Comparison of ENCODE assay signal across 9 mouse cellular contexts in genomic region chr2:27421293-27422068, GRCm38 (mm10). TPM values are rescaled to one million over a fixed set of nuclear protein-coding genes. Genes with fewer than 3 reads are reported as not detected.
DNase-seq lines count a peak whose midpoint lies in the region; TF ChIP-seq lines count a peak whose summit lies in the region.
"Had no signal": no experiment of that assay in that cellular context is flagged by ENCODE, and none has a peak within 500 bp of the region (broad histone marks: within the 10 kb centered on the region; RNA-seq: fewer than 3 reads in every experiment).

No protein-coding gene starts in this region.

- peak; percentile 23 to 65; a peak in 3 of 4 replicates for TF ChIP-seq EP300 in MEL (IDR thresholded peaks at IDR 0.05; ENCODE audit: low read depth in 1 of 2, low read length in 2 of 2)

- H3K9ac ChIP-seq in MEL (ENCODE audit: control insufficient read depth, low read depth, low read length, poor library complexity, severe bottlenecking), result no peak overlapping the region

- no peaks in the 10 kb centered on the region for H3K9me3 ChIP-seq in MEL (replicated peaks; ENCODE audit: insufficient read depth, low read length)
- H3K9me3 ChIP-seq in heart, embryonic 10.5 days, result no peaks in the 10 kb centered on the region

- intact Hi-C loops in left cerebral cortex, postnatal 25 days (cut with DNase I), result no loop called here

- TF ChIP-seq RAD21 in MEL (IDR thresholded peaks at IDR 0.05; ENCODE audit: low read depth, low read length), result no peak

- H3K4me1 ChIP-seq in MEL (ENCODE audit: control insufficient read depth in 1 of 2, insufficient read depth in 2 of 2, low read length in 2 of 2), result peaks cover 5 to 27% of the 10 kb centered on the region in 2 experiments
- H3K4me1 ChIP-seq in heart, embryonic 10.5 days, result peaks cover 78% of the 10 kb centered on the region

- H3K27ac ChIP-seq in MEL (ENCODE audit: control insufficient read depth, low read depth, low read length), result no peak overlapping the region
- 0 out of 2 replicates have a peak overlapping the region, but pooled peaks have one; percentile 13 for H3K27ac ChIP-seq in heart, embryonic 10.5 days
- H3K27ac ChIP-seq: macrophage had no signal

- no peak for TF ChIP-seq POLR2A in MEL (IDR thresholded peaks at IDR 0.05; ENCODE audit: control insufficient read depth in 1 of 2, insufficient read depth in 1 of 2, low read depth in 1 of 2, low read length in 2 of 2, poor library complexity in 1 of 2)

- no peaks in the 10 kb centered on the region for H3K27me3 ChIP-seq in MEL (ENCODE audit: control insufficient read depth in 1 of 2, insufficient read depth in 2 of 2, low read length in 2 of 2)
- H3K27me3 ChIP-seq in heart, embryonic 10.5 days (ENCODE audit: insufficient read depth, poor library complexity, severe bottlenecking), result no peaks in the 10 kb centered on the region

- WGBS in heart, embryonic 10.5 days, result 83% methylated on average over 20 of the region's 20 CpGs

- no peak overlapping the region for H3K4me3 ChIP-seq in MEL (ENCODE audit: control insufficient read depth in 1 of 2, insufficient read depth in 1 of 2, low read depth in 2 of 2, low read length in 2 of 2)
- H3K4me3 ChIP-seq in heart, embryonic 10.5 days, result no peak overlapping the region

- peaks cover 12% of the 10 kb centered on the region for H3K79me2 ChIP-seq in MEL (ENCODE audit: control insufficient read depth, insufficient read depth, low read length, poor library complexity)

- peaks cover 0 to 10% of the 10 kb centered on the region in 2 experiments; a peak in 2 of 4 replicates for H3K36me3 ChIP-seq in MEL (ENCODE audit: control insufficient read depth in 1 of 2, insufficient read depth in 2 of 2, low read length in 2 of 2)
- H3K36me3 ChIP-seq in heart, embryonic 10.5 days, result 0 out of 2 replicates have a peak, but pooled peaks cover 6% of the 10 kb centered on the region

- DNase-seq in adrenal gland, postnatal 10 days, result peak; percentile 73
- no peak for DNase-seq in adrenal gland, adult 18-20 months (ENCODE audit: low spot score in 2 of 2)
- peak; percentile 52 for DNase-seq in MEL (ENCODE audit: low read depth, low spot score)
- no peak for DNase-seq in heart, embryonic 10.5 days (ENCODE audit: low spot score)
- DNase-seq in left cerebral cortex, postnatal 25 days (ENCODE audit: low spot score in 2 of 2), result peak; percentile 54 to 55
- peak; percentile 58 for DNase-seq in right cerebral cortex, postnatal 4 days
- no peak for DNase-seq in thymus, adult 18-20 months
- no peak for DNase-seq in spleen, postnatal 14 days (ENCODE audit: low spot score in 2 of 2)

- no peak for TF ChIP-seq CTCF in MEL (IDR thresholded peaks at IDR 0.05 in 2 of 3, conservative IDR thresholded peaks at IDR 0.05 in 1 of 3; ENCODE audit: control insufficient read depth in 1 of 3, insufficient read depth in 1 of 3, low read depth in 2 of 3, low read length in 3 of 3, poor library complexity in 1 of 3, severe bottlenecking in 1 of 3)

TF ChIP-seq in MEL, 35 proteins besides CTCF, POLR2A, EP300 and RAD21:
- 0 out of 2 replicates have a peak, but pooled peaks have one; percentile 36 for TF ChIP-seq ETS1 (IDR thresholded peaks at IDR 0.05; ENCODE audit: low read depth, low read length)
- TF ChIP-seq TCF12 (IDR thresholded peaks at IDR 0.05; ENCODE audit: low read depth, low read length), result 0 out of 2 replicates have a peak, but pooled peaks have one; percentile 41
- TF ChIP-seq SIN3A (IDR thresholded peaks at IDR 0.05; ENCODE audit: low read length), result peak; percentile 41; the same call in 1 of the 2 replicates
- no peak for TF ChIP-seq CHD2 (IDR thresholded peaks at IDR 0.05; ENCODE audit: low read length)
- TF ChIP-seq MYB (IDR thresholded peaks at IDR 0.05; ENCODE audit: low read depth, low read length), result no peak
TF ChIP-seq in MEL: peak in this region for 3.

RNA-seq across cellular contexts. Expression of gene Vav2, which starts 5.4 kb away (rescaled TPM):
- total RNA-seq in adrenal gland, postnatal 10 days (2021), result 10 to 100 TPM; 21.5 to 29.6 TPM
- 10 to 100 TPM; 24.5 to 25.2 TPM for total RNA-seq in adrenal gland, adult 18-20 months (2021)
- total RNA-seq in MEL (2012; rRNA removed), result 7.4 and 8.8 TPM in 2 replicates
- 10 to 100 TPM in 1 of 2 experiments, not detected in 1; 15.9 TPM for polyA plus RNA-seq in MEL (2012; ENCODE audit: insufficient read depth in 1 of 2, insufficient read length in 2 of 2, low read depth in 1 of 2, low replicate concordance in 2 of 2, missing spikeins in 1 of 2)
- polyA plus RNA-seq in heart, embryonic 10.5 days (2016; fragmentation: Nextera tagmentation; extraction: Ambion mirVana), result 5.1 and 8.1 TPM in 2 replicates
- total RNA-seq in left cerebral cortex, postnatal 25 days (2021), result 10 to 100 TPM; 11.0 to 11.8 TPM

RNA-seq across cellular contexts. Expression of gene Brd3os, which starts 20.6 kb away (rescaled TPM):
- 1 to 10 TPM; 4.8 to 5.7 TPM for total RNA-seq in adrenal gland, postnatal 10 days (2021)
- total RNA-seq in adrenal gland, adult 18-20 months (2021), result 1 to 10 TPM; 6.5 to 8.2 TPM
- total RNA-seq in MEL (2012; rRNA removed), result 0.31 and 0.72 TPM in 2 replicates
- polyA plus RNA-seq in MEL (2012; ENCODE audit: insufficient read depth in 1 of 2, insufficient read length in 2 of 2, low read depth in 1 of 2, low replicate concordance in 2 of 2, missing spikeins in 1 of 2), result 1 to 10 TPM in 1 of 2 experiments, not detected in 1; 2.9 TPM
- polyA plus RNA-seq in heart, embryonic 10.5 days (2016; fragmentation: Nextera tagmentation; extraction: Ambion mirVana), result 2.3 and 3.3 TPM in 2 replicates
- total RNA-seq in left cerebral cortex, postnatal 25 days (2021), result 10 to 100 TPM; 29.6 to 33.2 TPM

Comparison
In these comparisons a context has a peak if more than half of its experiments do, and no peak if none do; other contexts are left out.
1. DNase-seq: peak in adrenal gland, postnatal 10 days (single experiment), MEL (single experiment), left cerebral cortex, postnatal 25 days (2 of 2) and right cerebral cortex, postnatal 4 days (single experiment); none in adrenal gland, adult 18-20 months (0 of 2), heart, embryonic 10.5 days (single experiment), thymus, adult 18-20 months (0 of 2) and spleen, postnatal 14 days (0 of 2).